In genomic region chr5:144542711-144543308, GRCm38 (mm10) we compare ENCODE assay signal across 10 mouse cellular contexts. TPM values are rescaled to one million over a fixed set of nuclear protein-coding genes. Genes with fewer than 3 reads are reported as not detected.
DNase-seq lines count a peak whose midpoint lies in the region.
"Had no signal": no experiment of that assay in that cellular context is flagged by ENCODE, and none has a peak within 500 bp of the region (broad histone marks: within the 10 kb centered on the region; RNA-seq: fewer than 3 reads in every experiment).

No protein-coding gene starts in this region.

- H3K27ac ChIP-seq in embryonic facial prominence, embryonic 10.5 days (replicated peaks) = no peak overlapping the region
- H3K27ac ChIP-seq: limb, embryonic 13.5 days had no signal

- H3K4me1 ChIP-seq in embryonic facial prominence, embryonic 10.5 days = peaks cover 18% of the 10 kb centered on the region

- peak; percentile 16 for DNase-seq in layer of hippocampus, adult 11-12 months (ENCODE audit: low spot score)
- DNase-seq in layer of hippocampus, postnatal 10 days (ENCODE audit: low spot score in 2 of 2) = no peak
- DNase-seq in embryonic facial prominence, embryonic 10.5 days (ENCODE audit: low spot score) = peak; percentile 45
- DNase-seq in left cerebral cortex, postnatal 25 days (ENCODE audit: low spot score in 2 of 2) = peak; percentile 57 to 94
- DNase-seq in right cerebral cortex, postnatal 10 days (ENCODE audit: low spot score in 2 of 2) = peak; percentile 29 to 40
- no peak for DNase-seq in ovary, adult 18-20 months (ENCODE audit: low spot score)
- DNase-seq in natural killer cell, adult 2 months (ENCODE audit: low spot score in 2 of 2) = no peak
- no peak for DNase-seq in gastrocnemius, postnatal 36 days
- DNase-seq: gastrocnemius, postnatal 25 days had no signal

- no peaks in the 10 kb centered on the region for H3K9me3 ChIP-seq in embryonic facial prominence, embryonic 10.5 days
- H3K9me3 ChIP-seq: limb, embryonic 13.5 days had no signal

- intact Hi-C loops in left cerebral cortex, postnatal 25 days (cut with DNase I) = loop anchor here (1.0 to 2.0 kb wide), 3 partner anchors 70 to 178 kb away; no protein-coding TSS in a partner anchor
- intact Hi-C loops in gastrocnemius, postnatal 36 days (cut with DNase I) = no loop called here

- H3K36me3 ChIP-seq in embryonic facial prominence, embryonic 10.5 days (replicated peaks) = no peaks in the 10 kb centered on the region
- H3K36me3 ChIP-seq: limb, embryonic 13.5 days had no signal

- no peak overlapping the region for H3K4me3 ChIP-seq in embryonic facial prominence, embryonic 10.5 days
- H3K4me3 ChIP-seq: limb, embryonic 13.5 days had no signal

- 28% methylated on average over 12 of the region's 12 CpGs for WGBS in embryonic facial prominence, embryonic 10.5 days

- H3K27me3 ChIP-seq in embryonic facial prominence, embryonic 10.5 days (replicated peaks; ENCODE audit: low read depth, poor library complexity, severe bottlenecking) = peaks cover 49% of the 10 kb centered on the region

RNA-seq across cellular contexts. Expression of gene Nptx2, which starts 2.9 kb away (rescaled TPM):
- 10 to 100 TPM; 50.6 to 56.9 TPM for total RNA-seq in layer of hippocampus, postnatal 10 days (2021)
- 0.77 and 1.1 TPM in 2 replicates for polyA plus RNA-seq in embryonic facial prominence, embryonic 10.5 days (2016; fragmentation: Nextera tagmentation; extraction: Ambion mirVana)
- total RNA-seq in left cerebral cortex, postnatal 25 days (2021) = 100 to 1,000 TPM; 108 to 124 TPM
- total RNA-seq in gastrocnemius, postnatal 36 days (2021) = not detected

Comparison
In these comparisons a context has a peak if more than half of its experiments do, and no peak if none do; other contexts are left out.
1. DNase-seq: peak in layer of hippocampus, adult 11-12 months (single experiment), embryonic facial prominence, embryonic 10.5 days (single experiment), left cerebral cortex, postnatal 25 days (2 of 2) and right cerebral cortex, postnatal 10 days (2 of 2); none in layer of hippocampus, postnatal 10 days (0 of 2), ovary, adult 18-20 months (single experiment), natural killer cell, adult 2 months (0 of 2) and gastrocnemius, postnatal 36 days (0 of 2).
2. RNA of gene Nptx2, which starts 2.9 kb away (total RNA-seq): 108 to 124 TPM in left cerebral cortex, postnatal 25 days and 50.6 to 56.9 TPM in layer of hippocampus, postnatal 10 days; not detected in gastrocnemius, postnatal 36 days; every median in the first group is over 10 times any median in the second.